Mouse (Mus musculus) c-Kit-negative CD71-positive TER-119-positive erythroid progenitor cells, embryonic 14.5 days (primary cell): Measurements from ENCODE around the gene Olfr1318.
A peak's percentile ranks its signal among the peaks of the same experiment; 100 is the strongest.

Experiments used
- DNase-seq: peaks from one replicate; pipeline ENCODE4 v3.0.0-alpha.2; 2013; ENCODE audit warnings: low read depth, low spot score

Gene Olfr1318

DNA sequence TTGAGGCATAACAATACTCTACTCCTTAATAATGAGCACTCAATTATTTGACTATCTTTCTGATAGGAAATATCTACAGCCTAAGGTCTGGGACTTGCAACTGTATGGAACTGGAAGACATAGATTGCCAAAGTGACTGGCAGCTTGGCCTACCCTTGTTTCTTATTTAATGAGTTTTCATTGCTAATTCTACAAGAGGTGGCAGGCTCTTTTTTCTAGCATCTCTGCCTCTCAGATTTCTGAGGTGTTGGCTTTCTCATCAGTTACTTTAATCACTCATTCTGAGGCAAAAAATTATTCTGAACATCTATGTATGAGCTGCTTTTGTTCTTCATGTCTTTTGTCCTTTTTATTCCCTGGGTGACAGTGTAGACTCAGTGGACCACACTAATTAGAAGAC, at the start of gene Olfr1318:
Gene Olfr1318 (plus strand): TSS at position 301 of the 400 bp plus-strand sequence.
- DNase-seq: no peak

DNA sequence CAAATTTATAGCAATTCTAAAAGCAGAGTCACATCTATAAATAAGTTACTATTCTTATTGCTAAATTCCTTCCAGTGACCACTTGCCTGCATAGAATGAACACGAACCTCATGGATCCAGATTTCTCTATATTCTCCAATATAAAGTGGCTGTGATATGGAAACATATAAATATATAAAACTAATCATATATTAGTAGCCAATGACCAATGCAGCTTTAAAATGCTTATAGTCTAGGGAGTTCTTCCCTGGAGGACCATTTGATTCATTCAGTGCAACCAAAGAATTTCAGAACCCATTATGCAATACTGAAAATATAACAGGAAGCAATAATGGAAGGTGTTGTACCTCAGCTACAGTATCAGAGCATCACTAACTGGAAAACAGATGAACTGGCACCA, 38.7 kb upstream of the Olfr1318 start, which contains the start of gene Olfr1315-ps1:
Gene Olfr1315-ps1 (minus strand): TSS at position 101 of the 400 bp plus-strand sequence.
- no peak for DNase-seq

DNA sequence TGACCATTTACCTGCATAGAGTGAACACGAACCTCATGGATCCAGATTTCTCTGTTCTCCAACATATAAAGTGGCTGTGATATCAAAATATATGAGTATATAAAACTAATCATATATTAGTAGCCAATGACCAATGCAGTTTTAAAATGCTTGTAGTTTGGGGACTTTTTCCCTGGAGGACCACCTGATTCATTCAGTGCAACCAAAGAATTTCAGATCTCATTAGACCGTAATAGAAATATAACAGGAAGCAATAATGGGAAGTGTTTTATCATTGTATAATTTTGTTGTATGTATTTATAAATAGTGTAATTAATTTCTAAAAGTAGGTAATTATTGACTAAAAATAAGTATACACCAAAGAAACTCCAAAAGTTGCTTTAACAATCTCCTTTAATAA, 19.1 kb upstream of the Olfr1318 start, which contains the start of gene Olfr1316:
Gene Olfr1316 (minus strand): TSS at position 101 of the 400 bp plus-strand sequence.
- no peak for DNase-seq

GRCm38 (mm10) chr2:112140029-112140428, 14.0 kb upstream of the Olfr1318 start, which contains the start of gene Olfr1317:
Gene Olfr1317 (plus strand): TSS chr2:112140329.
- DNase-seq: no peak

DNA sequence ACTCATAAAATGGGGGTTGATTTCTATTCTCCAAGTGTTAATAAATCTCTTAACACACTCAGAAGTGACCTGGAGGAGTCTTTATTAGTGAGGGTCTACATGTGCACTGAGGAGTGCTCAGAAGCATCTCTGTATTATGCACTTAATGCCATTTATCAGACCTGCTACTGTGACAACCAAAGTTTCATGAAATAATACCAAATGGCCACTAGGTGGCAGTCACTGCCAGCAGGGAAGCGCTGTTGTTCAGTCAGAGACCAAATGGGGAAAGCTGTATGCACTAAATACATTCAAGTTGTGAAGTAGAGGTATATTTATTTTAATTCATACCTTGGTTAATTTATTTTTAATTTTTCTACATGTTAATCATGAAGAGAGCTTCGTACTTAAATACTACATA, 42.9 kb downstream of the Olfr1318 start:
- DNase-seq: peak; percentile 36

DNA sequence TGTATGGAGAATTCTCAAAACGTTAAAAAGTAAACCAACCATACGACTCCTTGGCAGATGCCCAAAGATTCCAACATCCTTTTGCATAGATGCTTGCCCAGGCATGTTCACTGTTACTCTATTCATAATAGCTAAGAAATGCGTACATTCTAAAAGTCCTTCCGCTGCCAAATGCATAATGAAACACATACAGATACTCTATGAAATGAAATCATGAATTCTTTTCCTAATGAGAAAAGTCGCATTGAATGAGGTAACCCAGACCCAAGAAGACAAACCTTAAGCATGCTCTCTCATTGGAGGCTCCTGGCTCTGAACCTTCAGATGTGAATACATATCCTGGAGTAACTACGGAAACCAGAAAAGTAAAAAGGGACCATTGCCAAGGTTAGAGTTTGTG, 49.1 kb downstream of the Olfr1318 start:
- DNase-seq: no peak
